Mouse (Mus musculus) heart, postnatal 0 days (tissue): Measurements from ENCODE around the gene Smad5.

Source experiments
- CTCF ChIP-seq: IDR thresholded peaks from 2 replicates; pipeline ENCODE4 v1.5.1; 2016; ENCODE audit warnings: antibody characterized with exemption, control low read depth, low read depth
- EP300 ChIP-seq: IDR thresholded peaks from 2 replicates; pipeline ENCODE4 v1.6.1; 2016; ENCODE audit warnings: antibody characterized with exemption, low read depth

DNA sequence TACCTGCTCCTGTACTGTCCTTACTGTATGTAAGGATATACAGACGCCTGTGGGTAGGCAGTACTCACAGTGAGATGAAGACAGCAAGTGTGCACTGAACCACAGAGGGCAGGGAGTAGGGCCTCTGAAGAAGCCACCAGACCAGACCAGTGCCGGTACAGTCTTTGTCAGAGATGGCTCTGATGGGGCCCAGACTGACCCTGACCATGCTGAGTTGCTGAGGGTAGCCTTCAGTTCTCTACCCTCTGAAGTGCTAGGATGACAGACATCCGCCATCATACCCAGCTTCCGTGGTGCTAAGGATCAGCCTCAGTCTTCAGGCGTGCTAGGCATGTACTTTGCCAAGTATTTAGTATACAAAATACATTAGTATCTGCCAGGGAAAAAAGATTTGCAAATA, 36.7 kb downstream of the Smad5 start:
- TF ChIP-seq CTCF (no peak), EP300 (no peak)
